Mouse (Mus musculus): ENCODE measurements around the gene Mettl5.

Gene Mettl5

DNA sequence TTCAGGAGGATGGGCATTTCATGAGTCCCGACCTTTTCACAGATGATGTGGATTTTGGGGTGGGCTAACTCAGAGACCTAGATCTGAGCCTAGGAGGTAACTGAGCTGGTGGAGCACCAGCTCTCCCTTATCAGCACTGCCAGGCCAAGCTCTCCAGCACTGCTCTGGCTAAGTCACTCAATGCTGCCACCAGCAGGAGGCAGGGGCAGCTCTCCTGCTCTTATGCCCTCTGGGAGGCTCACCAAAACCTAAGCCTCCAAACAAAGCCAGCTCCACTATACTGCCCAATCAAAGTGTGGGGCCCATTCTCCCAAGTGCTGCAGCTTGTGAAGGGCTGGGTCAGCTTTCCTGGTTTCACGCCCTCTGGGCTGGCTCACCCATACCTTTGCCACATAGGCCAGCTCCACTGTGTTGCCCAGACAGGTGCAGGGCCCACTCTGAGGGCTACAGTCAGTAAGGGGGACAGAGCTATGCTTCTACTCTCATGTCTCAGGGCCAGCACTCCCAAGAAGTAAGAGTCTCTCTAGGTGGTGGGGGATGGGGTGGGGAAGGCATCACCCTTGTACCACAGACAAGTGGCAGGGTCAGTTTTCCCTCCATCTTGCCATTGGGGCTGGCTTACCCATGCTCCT lies 33.9 kb downstream of the Mettl5 start:
- DNase-seq: no peak

DNA sequence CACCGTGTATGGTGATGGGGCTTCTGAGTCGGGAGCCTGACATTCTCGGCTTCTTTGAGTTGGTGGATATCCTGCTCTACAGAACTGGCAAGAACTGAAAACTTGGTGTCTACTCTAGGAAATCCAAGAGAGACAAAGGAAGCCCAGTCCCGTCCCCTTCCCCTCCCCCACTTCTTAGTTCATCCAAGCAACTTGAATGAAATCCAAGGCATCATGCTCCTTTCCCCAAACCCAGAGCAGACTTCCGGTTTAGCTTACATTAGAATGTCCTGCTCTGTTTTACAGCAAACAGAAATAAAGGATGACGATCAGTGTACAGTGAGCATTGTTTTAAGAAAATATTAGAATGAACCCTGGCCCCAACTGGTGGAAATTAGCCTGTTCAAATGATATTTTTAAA lies 36.2 kb downstream of the Mettl5 start:
- peak; percentile 22 for DNase-seq

DNA sequence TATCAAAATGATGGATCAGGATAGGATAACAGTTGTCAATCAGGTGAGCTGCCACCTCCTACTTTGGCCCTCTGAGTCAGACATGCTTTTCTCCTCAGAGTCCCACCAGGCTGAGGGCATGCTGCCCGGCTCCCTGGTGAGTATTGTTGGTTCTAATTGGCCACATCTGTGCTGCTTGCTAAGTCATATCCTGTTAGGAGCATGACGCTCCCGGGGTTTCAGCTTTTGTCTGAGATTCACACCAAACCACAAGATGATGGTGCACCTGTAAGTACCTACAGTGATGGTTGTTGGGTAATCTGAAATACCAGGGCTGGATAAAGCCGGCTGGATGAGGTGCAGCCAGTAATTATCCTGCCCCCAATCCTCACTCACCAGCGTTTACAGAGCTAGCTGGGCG lies 45.2 kb downstream of the Mettl5 start:
- DNase-seq: peak; percentile 17

DNA sequence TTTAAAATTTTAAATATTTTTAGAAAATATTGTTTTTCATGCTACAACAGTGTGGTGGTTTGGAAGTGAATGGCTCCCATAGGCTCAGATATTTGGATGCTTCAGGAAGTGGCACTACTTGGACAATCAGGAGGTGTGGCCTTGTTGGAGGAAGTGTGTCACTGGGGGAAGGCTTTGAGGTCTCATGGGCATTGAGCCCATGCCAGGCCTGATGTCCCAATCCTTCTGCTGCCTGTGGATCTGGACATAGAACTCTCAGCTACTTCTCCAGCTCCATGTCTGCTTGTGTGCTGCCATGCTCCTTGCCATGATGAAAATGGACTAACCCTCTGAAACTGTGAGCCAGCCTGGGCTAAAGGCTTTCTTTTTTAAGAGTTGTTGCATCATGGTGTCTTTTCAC lies 46.7 kb downstream of the Mettl5 start:
- no peak for DNase-seq

DNA sequence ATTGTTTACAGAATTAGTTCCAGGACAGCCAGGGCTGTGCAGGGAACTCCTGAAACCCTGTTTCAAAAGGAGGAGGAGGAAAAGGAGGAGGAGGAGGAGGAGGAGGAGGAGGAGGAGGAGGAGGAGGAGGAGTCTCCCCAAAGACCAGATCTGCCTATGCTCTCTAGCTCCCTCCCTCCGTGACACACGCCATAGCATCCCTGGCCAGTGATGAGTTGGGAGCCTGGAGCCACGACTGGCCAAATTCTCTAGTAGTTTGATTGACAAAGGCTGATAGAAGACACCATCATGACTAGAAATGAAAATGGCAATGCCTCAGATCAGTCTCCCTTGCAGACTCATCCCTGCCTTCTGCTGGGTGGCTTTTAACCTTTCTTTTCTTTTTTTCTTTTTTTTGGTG lies 47.4 kb downstream of the Mettl5 start:
- DNase-seq: peak; percentile 5

DNA sequence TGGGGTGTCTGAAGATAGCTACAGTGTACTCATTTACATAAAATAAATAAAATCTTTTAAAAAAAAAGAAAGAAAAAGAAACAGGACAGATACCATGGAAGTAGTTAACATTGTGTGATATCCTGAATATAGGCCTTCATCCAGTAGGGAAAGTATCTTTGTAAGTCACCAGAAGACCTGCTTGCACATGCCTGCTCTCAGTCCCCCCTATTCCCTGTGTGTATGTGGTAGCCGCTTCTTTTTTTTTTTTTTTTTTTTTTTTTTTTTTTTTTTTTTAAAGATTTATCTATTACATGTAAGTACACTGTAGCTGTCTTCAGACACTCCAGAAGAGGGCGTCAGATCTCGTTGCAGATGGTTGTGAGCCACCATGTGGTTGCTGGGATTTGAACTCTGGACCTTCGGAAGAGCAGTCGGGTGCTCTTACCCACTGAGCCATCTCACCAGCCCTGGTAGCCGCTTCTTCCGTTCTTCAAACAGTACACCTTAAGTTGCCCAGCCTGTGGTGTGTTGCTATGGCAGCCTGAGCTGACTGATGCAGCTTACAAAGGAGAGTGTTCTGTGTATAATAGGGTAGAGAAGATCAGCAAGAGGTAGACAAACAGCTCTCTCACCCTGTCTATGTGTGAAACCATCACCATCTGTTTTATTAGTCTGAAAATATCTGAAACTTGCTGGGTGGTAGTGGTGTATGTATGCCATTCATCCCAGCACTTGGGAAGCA lies 48.0 kb downstream of the Mettl5 start:
- no peak for DNase-seq

DNA sequence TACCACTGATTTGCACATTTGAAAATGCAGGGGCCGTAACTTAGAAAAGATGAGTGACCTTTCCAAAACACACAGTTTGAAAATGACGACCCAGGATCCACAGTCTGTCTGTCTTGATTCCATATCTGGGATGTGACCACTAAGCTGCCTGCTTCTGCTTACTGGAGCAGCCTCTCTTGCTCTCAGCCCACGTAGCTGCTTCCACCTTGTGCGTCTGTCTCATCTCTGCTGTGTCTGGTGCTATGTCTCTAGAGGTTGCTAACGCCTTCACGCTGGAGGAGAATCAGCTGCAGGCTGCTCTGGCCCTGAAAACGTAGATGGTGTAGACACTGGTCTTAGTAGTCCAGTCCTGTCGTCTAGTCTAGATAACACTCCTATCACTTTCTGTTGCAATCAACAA lies 55.3 kb downstream of the Mettl5 start:
- no peak for DNase-seq

DNA sequence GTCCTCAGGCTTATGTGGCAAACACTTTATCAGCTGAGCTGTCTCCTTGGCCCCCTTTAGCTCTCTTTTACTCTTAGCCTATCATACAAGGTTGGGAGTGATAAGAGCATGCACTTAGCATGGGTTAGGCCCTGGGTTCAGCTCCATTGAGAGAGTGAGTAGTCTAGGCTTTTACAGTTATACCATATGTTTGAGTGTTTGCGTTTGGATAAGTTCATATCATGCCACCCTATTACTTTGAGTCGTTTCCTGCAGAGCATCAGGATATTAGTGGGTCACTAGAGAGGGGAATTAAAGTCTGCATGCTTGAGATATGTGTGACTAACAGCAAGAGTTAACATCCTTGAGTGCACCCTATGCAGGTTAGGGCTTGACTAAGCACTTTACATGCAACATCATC lies 55.7 kb downstream of the Mettl5 start:
- no peak for DNase-seq

DNA sequence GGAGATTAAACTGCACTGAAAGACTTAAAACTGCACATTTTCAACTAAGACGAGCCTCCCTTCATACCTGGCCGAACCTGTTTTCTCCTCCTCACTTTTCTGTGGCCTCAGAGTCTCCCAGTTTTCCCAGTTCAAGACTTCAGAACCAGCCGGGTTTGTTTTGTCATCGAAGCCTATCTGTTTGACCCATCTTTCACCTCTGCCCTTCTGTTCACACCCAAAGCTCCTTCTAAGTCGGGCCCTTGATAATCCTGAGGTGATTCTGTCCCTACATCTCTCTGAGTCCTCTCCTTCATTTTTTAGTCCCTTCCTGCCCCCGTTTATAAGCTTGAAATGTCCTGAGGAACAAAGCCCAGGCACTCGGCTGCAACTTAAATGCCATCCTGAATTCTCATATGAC lies 57.4 kb downstream of the Mettl5 start:
- DNase-seq: no peak

DNA sequence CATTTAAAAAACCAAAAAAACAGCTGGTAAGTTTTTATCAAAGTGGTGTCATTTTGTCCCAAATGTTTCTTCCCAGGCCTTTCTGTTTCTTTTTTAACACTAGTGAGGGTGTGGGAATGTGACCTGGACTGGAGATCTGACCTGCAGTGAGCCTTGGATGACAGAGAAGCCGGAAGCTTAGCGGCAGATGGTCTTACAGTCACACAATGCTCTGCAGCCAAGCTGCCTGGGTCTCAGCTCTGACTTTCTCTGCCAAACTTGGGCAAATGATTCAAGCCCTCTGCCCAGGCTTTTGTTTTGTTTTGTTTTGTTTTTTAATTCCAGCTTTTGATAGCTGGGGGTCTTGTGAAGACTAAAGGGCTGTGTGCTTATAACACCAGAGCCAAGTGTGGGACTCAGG lies 59.0 kb downstream of the Mettl5 start:
- peak; percentile 25 for DNase-seq

DNA sequence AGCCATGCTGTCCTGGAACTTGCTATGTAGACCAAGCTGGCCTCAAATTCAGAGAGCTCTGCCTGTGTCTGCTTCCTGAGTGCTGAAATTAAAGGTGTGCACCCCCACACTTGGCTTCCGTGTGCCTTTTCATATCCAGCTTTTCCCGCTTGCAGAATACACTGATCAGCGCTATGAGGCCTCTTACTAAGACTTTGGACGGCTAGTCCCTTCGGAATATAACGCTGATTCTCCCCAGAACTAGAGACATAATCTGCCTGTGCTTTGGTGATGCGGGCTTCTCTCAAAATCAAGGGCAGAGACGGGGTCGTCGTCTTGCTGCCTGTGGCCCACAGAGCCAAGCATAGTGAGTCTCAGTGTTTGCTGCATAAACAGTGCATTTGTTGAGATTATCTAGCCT lies 59.5 kb downstream of the Mettl5 start:
- no peak for DNase-seq

DNA sequence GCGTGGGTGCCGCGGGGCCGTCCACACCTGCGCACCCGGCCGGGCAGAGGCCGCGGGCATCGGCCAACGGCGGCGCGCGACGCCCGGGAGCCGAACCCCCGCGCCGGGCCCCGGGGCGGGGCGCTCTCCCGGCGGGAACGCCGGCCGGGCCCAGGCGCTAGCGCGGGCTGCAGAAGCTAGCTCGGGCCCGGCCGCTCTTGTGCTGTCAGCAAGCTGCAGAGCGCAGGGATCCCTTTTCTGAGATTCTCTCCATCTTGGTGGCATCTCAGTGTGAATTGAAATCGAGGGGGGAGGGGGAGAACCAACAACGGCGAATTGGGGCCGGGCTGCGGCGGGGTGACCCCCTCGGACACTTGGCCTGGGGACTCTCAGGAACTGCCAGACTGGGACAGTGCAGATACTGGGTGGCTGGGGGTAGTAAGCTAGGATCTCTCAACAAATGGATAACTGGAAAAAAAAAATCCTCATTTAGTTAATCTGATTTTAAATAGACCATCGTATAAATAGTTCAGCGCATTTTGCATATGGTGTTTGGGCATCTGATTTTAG lies 62.2 kb downstream of the Mettl5 start:
- peak; percentile 85 for DNase-seq

DNA sequence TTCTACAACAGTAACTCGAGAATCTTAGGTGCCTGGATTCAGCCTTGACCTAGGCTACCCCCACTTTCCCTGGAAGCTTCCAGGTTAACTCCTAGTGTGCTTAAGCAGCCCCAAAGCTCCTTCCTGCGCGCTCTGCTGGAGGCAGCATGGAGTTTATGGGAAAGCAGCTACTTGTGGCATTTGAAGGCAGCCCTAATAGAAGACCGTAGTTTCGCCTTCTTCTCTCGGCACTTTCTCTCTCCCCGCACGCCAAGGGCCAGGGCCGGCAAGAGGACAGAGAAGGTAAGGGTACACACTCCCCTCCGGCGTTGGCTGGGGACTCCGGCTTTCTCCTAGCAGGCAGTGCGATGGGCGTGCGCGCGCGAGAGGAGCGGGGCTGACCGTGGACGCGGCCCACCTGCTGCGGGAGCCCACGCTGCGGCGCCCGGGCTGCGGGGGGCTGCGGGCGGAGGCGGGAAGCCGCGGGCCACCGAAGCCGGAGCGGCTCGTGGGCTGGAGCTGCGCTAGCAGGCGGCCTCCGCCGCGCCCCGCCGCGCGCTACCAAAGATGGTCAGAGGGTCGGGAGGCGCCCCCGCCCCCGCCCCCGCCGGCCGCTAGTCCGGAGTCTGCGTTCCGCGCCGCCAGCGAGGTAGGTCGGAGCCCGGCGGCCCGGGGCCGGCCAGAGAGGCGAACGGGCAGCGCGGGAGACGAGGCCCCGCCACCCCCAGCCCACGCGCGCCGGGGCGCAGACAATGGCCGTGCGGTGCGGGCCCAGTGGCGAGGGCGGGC lies 62.9 kb downstream of the Mettl5 start:
- DNase-seq: peak; percentile 84

DNA sequence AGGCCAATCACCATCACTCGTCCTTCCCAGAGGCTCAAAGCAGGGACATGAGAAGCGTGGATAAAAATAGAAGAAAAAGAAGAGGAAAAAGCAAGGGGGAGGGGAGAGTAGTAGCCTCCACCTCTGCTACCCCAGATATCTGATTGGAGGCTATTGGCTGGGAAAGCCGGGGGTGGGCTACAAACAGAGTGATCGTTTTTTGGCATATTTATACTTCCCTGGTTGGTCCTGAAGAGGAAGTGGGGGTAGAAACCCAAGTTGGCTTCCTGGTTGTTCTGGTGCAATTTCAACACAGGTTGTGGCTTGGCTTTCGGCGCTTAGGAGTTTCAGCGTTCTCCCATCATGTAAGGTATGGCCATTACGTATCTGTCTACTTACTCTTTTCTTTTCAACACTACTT lies 63.7 kb downstream of the Mettl5 start, which contains the start of gene Klhl23:
TSS of gene Klhl23 (plus strand) at position 234 of the 400 bp plus-strand sequence.
- DNase-seq: peak; percentile 32
